Mouse (Mus musculus) heart, embryonic 10.5 days (tissue): ENCODE measurements around the gene Prss58. TPM values are rescaled to one million over a fixed set of nuclear protein-coding genes. Genes with fewer than 3 reads are reported as not detected.

ENCODE experiments used
- DNase-seq: peaks from one replicate; pipeline ENCODE4 v3.0.0-alpha.2; 2017; ENCODE audit warnings: low spot score
- H3K27ac ChIP-seq: fragments of 300-500 bp; sonication (generic); 2 replicates; pipeline ENCODE4 v1.5.1; 2016; ENCODE audit warnings: mild to moderate bottlenecking
- H3K27me3 ChIP-seq: fragments of 300-500 bp; sonication (generic); 2 replicates; pipeline ENCODE4 v1.6.1; 2016; ENCODE audit warnings: mild to moderate bottlenecking; ENCODE audit not compliant: poor library complexity, insufficient read depth, severe bottlenecking
- H3K36me3 ChIP-seq: fragments of 300-500 bp; sonication (generic); 2 replicates; pipeline ENCODE4 v1.6.1; 2016; ENCODE audit warnings: mild to moderate bottlenecking, moderate library complexity
- H3K4me1 ChIP-seq: fragments of 300-500 bp; sonication (generic); 2 replicates; pipeline ENCODE4 v1.6.1; 2016; ENCODE audit warnings: mild to moderate bottlenecking
- H3K4me3 ChIP-seq: fragments of 300-500 bp; sonication (generic); 2 replicates; pipeline ENCODE4 v1.5.1; 2016; ENCODE audit warnings: mild to moderate bottlenecking, moderate library complexity
- H3K9me3 ChIP-seq: fragments of 300-500 bp; sonication (generic); 2 replicates; pipeline ENCODE4 v1.6.1; 2016; ENCODE audit warnings: mild to moderate bottlenecking, moderate library complexity
- WGBS: fragments of 180-500 bp; shearing (Covaris S2); methylation state at CpG from one replicate; pipeline ENCODE4 v1.1.7; 2016; 5-methylcytosine and 5-hydroxymethylcytosine counted together
- polyA plus RNA-seq: library from polyadenylated mRNA; unstranded; fragments of >200 nt; fragmentation: Nextera tagmentation; extraction: Ambion mirVana; gene quantifications from 2 replicates; pipeline ENCODE4 v1.2.1, GENCODE M21; 2016

The Prss58 gene
- not detected in 2 replicates for polyA plus RNA-seq

GRCm38 (mm10) chr6:40900287-40900686, at the start of gene Prss58:
Gene Prss58, minus strand, starts transcription at chr6:40900387.
- Histone ChIP-seq H3K4me1 (no peaks in the 10 kb centered on the region), H3K27ac (no peak within 1 kb of the TSS), H3K27me3 (no peaks in the 10 kb centered on the region), H3K9me3 (no peaks in the 10 kb centered on the region), H3K36me3 (no peaks in the 10 kb centered on the region), H3K4me3 (no peak within 1 kb of the TSS)
- no peak for DNase-seq

- Histone ChIP-seq H3K4me1 (no peaks in the 10 kb centered on the region), H3K27ac (no peak within 1 kb of the TSS), H3K36me3 (no peaks in the 10 kb centered on the region), H3K27me3 (no peaks in the 10 kb centered on the region), H3K9me3 (no peaks in the 10 kb centered on the region), H3K4me3 (no peak within 1 kb of the TSS)
- 90% methylated on average over 10 of the region's 10 CpGs for WGBS
- no peak for DNase-seq
Observed at GRCm38 (mm10) chr6:40940457-40940856, 40.3 kb upstream of the Prss58 start, which contains the start of gene 1700074P13Rik. Gene 1700074P13Rik, minus strand, starts transcription at chr6:40940557.

DNA sequence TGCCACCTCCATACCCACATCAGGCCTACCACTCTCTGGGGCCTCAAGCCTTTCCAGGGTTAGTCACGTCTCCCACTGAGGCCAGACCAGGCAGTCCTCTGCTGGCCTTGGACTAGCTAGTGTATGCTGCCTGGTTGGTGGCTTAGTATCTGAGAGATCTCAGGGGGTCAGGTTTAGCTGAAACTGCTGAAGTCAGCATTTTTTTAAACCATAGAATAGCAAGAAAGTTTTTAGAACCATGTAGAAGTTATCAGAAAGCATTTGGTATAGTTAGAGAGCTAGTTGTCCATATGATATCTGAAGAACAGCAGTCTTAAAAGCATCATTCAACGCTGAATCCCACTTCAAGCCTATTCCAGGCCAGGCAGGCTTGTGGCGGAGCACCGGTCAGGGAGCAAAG, 19.8 kb upstream of the Prss58 start:
- 81% methylated on average over 4 of the region's 4 CpGs for WGBS
- H3K9me3 ChIP-seq: no peaks in the 10 kb centered on the region
- DNase-seq: no peak
- no peaks in the 10 kb centered on the region for H3K4me1 ChIP-seq
- H3K27ac ChIP-seq: no peak overlapping the region
- no peaks in the 10 kb centered on the region for H3K27me3 ChIP-seq
- no peak overlapping the region for H3K4me3 ChIP-seq
- no peaks in the 10 kb centered on the region for H3K36me3 ChIP-seq

GRCm38 (mm10) chr6:40894716-40895115, 5.5 kb downstream of the Prss58 start:
- H3K4me3 ChIP-seq: no peak overlapping the region
- WGBS: 83% methylated on average over 1 of the region's 1 CpGs
- DNase-seq: no peak

DNA sequence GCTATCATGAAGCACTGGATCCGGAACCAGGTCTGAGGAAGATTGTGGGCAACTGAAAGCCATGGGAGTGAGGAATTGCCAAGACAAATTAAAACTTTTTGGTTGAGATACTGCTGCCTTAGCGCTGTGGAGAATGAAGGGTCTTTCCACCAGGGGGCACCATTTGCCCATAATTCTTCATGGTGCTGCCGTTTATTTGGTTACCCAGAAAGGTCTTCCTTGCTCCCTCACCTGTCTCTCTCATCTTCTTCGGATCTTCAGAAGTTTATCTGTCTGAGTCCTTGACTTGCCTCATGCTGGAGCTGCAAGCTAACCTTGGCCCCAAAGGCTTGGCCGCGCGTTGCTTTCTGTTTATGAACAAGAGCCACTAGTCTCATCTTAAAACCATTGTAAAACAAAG, 6.6 kb downstream of the Prss58 start:
- WGBS: 35% methylated on average over 7 of the region's 7 CpGs
- H3K36me3 ChIP-seq: no peaks in the 10 kb centered on the region
- H3K27ac ChIP-seq: no peak overlapping the region
- DNase-seq: no peak
- no peaks in the 10 kb centered on the region for H3K4me1 ChIP-seq
- no peak overlapping the region for H3K4me3 ChIP-seq
- no peaks in the 10 kb centered on the region for H3K27me3 ChIP-seq
- H3K9me3 ChIP-seq: no peaks in the 10 kb centered on the region

More at GRCm38 (mm10) chr6:40894716-40895115, 5.5 kb downstream of the Prss58 start:
- Histone ChIP-seq H3K27ac (no peak overlapping the region), H3K36me3 (no peaks in the 10 kb centered on the region), H3K9me3 (no peaks in the 10 kb centered on the region), H3K4me1 (no peaks in the 10 kb centered on the region), H3K27me3 (no peaks in the 10 kb centered on the region)

DNA sequence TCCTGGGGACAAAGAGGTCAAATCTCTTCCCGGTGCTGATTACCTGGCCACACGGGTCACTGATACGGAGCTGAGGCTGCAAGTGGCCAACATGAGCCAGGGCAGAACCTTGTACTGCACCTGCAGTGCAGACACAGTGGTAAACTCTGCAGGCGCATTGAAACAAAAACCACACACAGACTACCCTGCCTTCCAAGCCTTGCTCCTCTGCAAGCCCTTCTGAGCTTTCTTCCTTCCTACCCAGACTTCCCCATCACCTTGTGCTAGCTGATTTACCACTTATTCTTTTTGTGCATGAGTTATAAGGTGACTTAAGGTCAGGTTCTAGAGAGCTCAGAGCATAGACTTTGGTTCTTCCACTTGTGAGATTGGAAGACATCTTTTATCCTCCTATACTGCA, 8.4 kb downstream of the Prss58 start:
- H3K27ac ChIP-seq: no peak overlapping the region
- H3K27me3 ChIP-seq: no peaks in the 10 kb centered on the region
- 71% methylated on average over 4 of the region's 4 CpGs for WGBS
- H3K4me1 ChIP-seq: no peaks in the 10 kb centered on the region
- no peaks in the 10 kb centered on the region for H3K36me3 ChIP-seq
- H3K4me3 ChIP-seq: no peak overlapping the region
- no peak for DNase-seq
- H3K9me3 ChIP-seq: no peaks in the 10 kb centered on the region

GRCm38 (mm10) chr6:40890973-40891372, 9.2 kb downstream of the Prss58 start:
- H3K4me3 ChIP-seq: no peak overlapping the region
- no peak for DNase-seq
- no peaks in the 10 kb centered on the region for H3K9me3 ChIP-seq
- 48% methylated on average over 1 of the region's 1 CpGs for WGBS
- no peaks in the 10 kb centered on the region for H3K27me3 ChIP-seq
- no peaks in the 10 kb centered on the region for H3K36me3 ChIP-seq
- no peaks in the 10 kb centered on the region for H3K4me1 ChIP-seq
- no peak overlapping the region for H3K27ac ChIP-seq

DNA sequence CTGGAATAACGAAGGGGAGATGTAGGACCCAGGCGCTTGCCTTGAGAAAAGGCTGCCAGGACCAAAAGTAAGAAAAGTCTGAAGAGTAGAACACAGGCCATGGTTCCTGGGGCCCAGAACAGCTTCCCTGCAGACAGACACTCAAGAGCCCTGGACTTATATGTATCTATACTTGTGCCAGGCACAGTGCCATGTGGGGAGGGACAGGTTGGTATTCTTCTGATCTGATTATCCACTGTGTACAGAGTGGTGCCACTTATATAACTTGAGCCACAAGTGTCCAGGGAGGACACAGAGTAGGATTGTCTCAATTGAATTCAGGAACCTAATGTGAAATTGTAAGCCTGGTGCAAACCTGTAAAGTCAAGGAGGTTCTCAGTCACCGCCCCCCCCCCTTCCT, 12.8 kb downstream of the Prss58 start, which contains the start of gene Moxd2:
Gene Moxd2 (minus strand): TSS at position 101 of the 400 bp plus-strand sequence.
- no peaks in the 10 kb centered on the region for H3K36me3 ChIP-seq
- H3K4me3 ChIP-seq: no peak within 1 kb of the TSS
- WGBS: 82% methylated on average over 3 of the region's 3 CpGs
- H3K27me3 ChIP-seq: no peaks in the 10 kb centered on the region
- H3K9me3 ChIP-seq: no peaks in the 10 kb centered on the region
- H3K27ac ChIP-seq: no peak within 1 kb of the TSS
- no peak for DNase-seq
- H3K4me1 ChIP-seq: no peaks in the 10 kb centered on the region

GRCm38 (mm10) chr6:40845283-40845682, 54.9 kb downstream of the Prss58 start:
- Histone ChIP-seq H3K9me3 (no peaks in the 10 kb centered on the region), H3K27me3 (no peaks in the 10 kb centered on the region), H3K27ac (no peak overlapping the region), H3K4me1 (no peaks in the 10 kb centered on the region), H3K4me3 (no peak overlapping the region), H3K36me3 (no peaks in the 10 kb centered on the region)
- no peak for DNase-seq

Other genes starting within 250 kb of the Prss58 start
- not detected in 2 replicates for gene Moxd2, start 12.9 kb downstream of the Prss58 start, polyA plus RNA-seq
- gene 1700074P13Rik, start 40.2 kb upstream of the Prss58 start, polyA plus RNA-seq: not detected in 2 replicates
- gene Gm4744, start 51.5 kb upstream of the Prss58 start, polyA plus RNA-seq: not detected in 2 replicates
- gene 1810009J06Rik, start 64.4 kb upstream of the Prss58 start, polyA plus RNA-seq: 0.16 TPM in 1 of 2 replicates, not detected in the other
- gene Gm2663, start 99.1 kb upstream of the Prss58 start, polyA plus RNA-seq: not detected in 2 replicates
- not detected in 2 replicates for gene 2210010C04Rik, start 135.1 kb upstream of the Prss58 start, polyA plus RNA-seq